ENCODE assay signal across 8 mouse cellular contexts in genomic region chr1:186189390-186189789, GRCm38 (mm10).
DNase-seq lines count a peak whose midpoint lies in the region; ATAC-seq lines count a peak whose summit lies in the region.
"Had no signal": no experiment of that assay in that cellular context is flagged by ENCODE, and none has a peak within 500 bp of the region (broad histone marks: within the 10 kb centered on the region; RNA-seq: fewer than 3 reads in every experiment).

No protein-coding gene starts in this region.

- 0 out of 2 replicates have a peak overlapping the region, but pooled peaks have one; percentile 50 for H3K27ac ChIP-seq in limb, embryonic 12.5 days
- H3K27ac ChIP-seq: neural tube, embryonic 12.5 days had no signal

- H3K4me1 ChIP-seq in limb, embryonic 12.5 days (replicated peaks), result peaks cover 19% of the 10 kb centered on the region
- H3K4me1 ChIP-seq: neural tube, embryonic 12.5 days had no signal

- peak; percentile 20 for DNase-seq in retina, postnatal 1 day
- DNase-seq in retina, embryonic 14.5 days (ENCODE audit: low spot score), result no peak
- peak; percentile 45 for DNase-seq in heart, adult 8-10 months (ENCODE audit: low spot score)
- DNase-seq in c-Kit-positive CD71-positive TER-119-positive erythroid progenitor cells, embryonic 14.5 days (ENCODE audit: low spot score), result no peak
- no peak for DNase-seq in adrenal gland, postnatal 4 days (ENCODE audit: low spot score in 2 of 2)
- DNase-seq in layer of hippocampus, postnatal 25 days (ENCODE audit: extremely low spot score in 1 of 2, low spot score in 1 of 2), result no peak

- no peak overlapping the region for H3K4me3 ChIP-seq in limb, embryonic 12.5 days (replicated peaks)
- H3K4me3 ChIP-seq: neural tube, embryonic 12.5 days had no signal

- H3K4me2 ChIP-seq in limb, embryonic 12.5 days, result no peak overlapping the region
- H3K4me2 ChIP-seq: neural tube, embryonic 12.5 days had no signal

- H3K36me3 ChIP-seq in limb, embryonic 12.5 days, result no peaks in the 10 kb centered on the region
- H3K36me3 ChIP-seq: neural tube, embryonic 12.5 days had no signal

- WGBS in limb, embryonic 12.5 days, result 57% methylated on average over 11 of the region's 11 CpGs

- no peak overlapping the region for H3K9ac ChIP-seq in limb, embryonic 12.5 days (replicated peaks)
- H3K9ac ChIP-seq: neural tube, embryonic 12.5 days had no signal

- no peaks in the 10 kb centered on the region for H3K27me3 ChIP-seq in limb, embryonic 12.5 days
- H3K27me3 ChIP-seq: neural tube, embryonic 12.5 days had no signal

- ATAC-seq in limb, embryonic 12.5 days (ENCODE audit: insufficient number of reproducible peaks, insufficient read depth, low FRiP score, low TSS enrichment, low read depth), result no peak

- no peaks in the 10 kb centered on the region for H3K9me3 ChIP-seq in limb, embryonic 12.5 days
- H3K9me3 ChIP-seq: neural tube, embryonic 12.5 days had no signal

Comparison
In these comparisons a context has a peak if more than half of its experiments do, and no peak if none do; other contexts are left out.
1. DNase-seq: peak in retina, postnatal 1 day (single experiment) and heart, adult 8-10 months (single experiment); none in retina, embryonic 14.5 days (single experiment), c-Kit-positive CD71-positive TER-119-positive erythroid progenitor cells, embryonic 14.5 days (single experiment), adrenal gland, postnatal 4 days (0 of 2) and layer of hippocampus, postnatal 25 days (0 of 2).